Mouse (Mus musculus) MEL (cell line): Measurements from ENCODE around the gene Plekhb2.

ENCODE experiments used
- CTCF ChIP-seq, 3 experiments: IDR thresholded peaks in 2 of 3; conservative IDR thresholded peaks in 1 of 3; 2 replicates each; pipeline ENCODE4 v1.5.1; 2011 to 2012; ENCODE audit warnings: low read length in 3 of 3, low read depth in 2 of 3, mild to moderate bottlenecking in 2 of 3, improper control_type of control experiment in 1 of 3, inconsistent platforms in 1 of 3, mixed read lengths in 1 of 3, moderate library complexity in 1 of 3; ENCODE audit not compliant: control insufficient read depth in 1 of 3, insufficient read depth in 1 of 3, poor library complexity in 1 of 3, severe bottlenecking in 1 of 3
- JUND ChIP-seq: IDR thresholded peaks from 2 replicates; pipeline ENCODE4 v1.6.1; 2011; ENCODE audit warnings: low read depth, mild to moderate bottlenecking, improper control_type of control experiment, low read length
- SMC3 ChIP-seq: IDR thresholded peaks from 2 replicates; pipeline ENCODE4 v1.6.1; 2011; ENCODE audit warnings: low read depth, low read length, improper control_type of control experiment
- ZNF384 ChIP-seq: IDR thresholded peaks from 2 replicates; pipeline ENCODE4 v1.6.1; 2012; ENCODE audit warnings: low read depth, mild to moderate bottlenecking, inconsistent platforms, low read length, improper control_type of control experiment

GRCm38 (mm10) chr1:34847070-34847469 lies 2.7 kb upstream of the Plekhb2 start:
- no peak for TF ChIP-seq SMC3
- TF ChIP-seq JUND: no peak
- TF ChIP-seq CTCF (IDR thresholded peaks at IDR 0.05 in 2 of 3, conservative IDR thresholded peaks at IDR 0.05 in 1 of 3; ENCODE audit: control insufficient read depth in 1 of 3, insufficient read depth in 1 of 3, low read depth in 2 of 3, low read length in 3 of 3, poor library complexity in 1 of 3, severe bottlenecking in 1 of 3): no peak
- no peak for TF ChIP-seq ZNF384
